ENCODE assay signal across 13 mouse cellular contexts in the genomic region with DNA sequence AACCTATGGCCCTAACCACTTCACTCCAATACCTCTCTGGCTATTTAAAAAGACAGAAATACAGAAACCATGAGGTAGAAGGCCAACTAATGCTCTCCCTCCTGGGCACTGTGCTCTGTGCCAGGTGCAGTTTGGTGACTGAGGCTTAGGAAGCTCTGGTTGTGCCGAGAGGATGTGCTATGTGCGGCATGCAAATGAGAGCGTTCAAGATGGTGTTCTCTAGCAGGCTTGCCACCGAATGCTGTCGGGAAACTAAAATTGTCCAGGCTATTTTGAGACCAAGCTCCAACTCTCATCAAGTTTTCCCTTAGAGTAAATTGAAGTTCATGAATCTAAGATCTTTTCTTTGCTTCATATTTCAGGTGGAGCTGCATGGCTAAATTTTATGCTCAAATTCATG.
A peak's percentile ranks its signal among the peaks of the same experiment; 100 is the strongest.
DNase-seq lines count a peak whose midpoint lies in the region; ATAC-seq lines count a peak whose summit lies in the region.
"Had no signal": no experiment of that assay in that cellular context is flagged by ENCODE, and none has a peak within 500 bp of the region (broad histone marks: within the 10 kb centered on the region; RNA-seq: fewer than 3 reads in every experiment).

No protein-coding gene starts in this region.

- ATAC-seq in erythroblast, adult 5-6 weeks (replicated peaks; ENCODE audit: low FRiP score, poor library complexity, severe bottlenecking) = 0 out of 2 replicates have a peak, but pooled peaks have one; percentile 42

- DNase-seq in layer of hippocampus, adult 11-12 months (ENCODE audit: low spot score) = peak; percentile 61
- no peak for DNase-seq in layer of hippocampus, postnatal 25 days (ENCODE audit: extremely low spot score in 1 of 2, low spot score in 1 of 2)
- peak; percentile 56 to 86 for DNase-seq in frontal cortex, postnatal 36 days (ENCODE audit: low spot score in 2 of 2)
- DNase-seq in right cerebral cortex, postnatal 10 days (ENCODE audit: low spot score in 2 of 2) = peak; percentile 64 to 82
- DNase-seq in embryo, embryonic 9.5 days (ENCODE audit: extremely low spot score) = no peak
- no peak for DNase-seq in adrenal gland, adult 8-10 months
- DNase-seq: adrenal gland, postnatal 25 days; kidney, adult 9 months; liver; lung, adult 18-20 months; lung, postnatal 36 days; thymus, postnatal 25 days had no signal

Comparison
In these comparisons a context has a peak if more than half of its experiments do, and no peak if none do; other contexts are left out.
1. DNase-seq: peak in layer of hippocampus, adult 11-12 months (single experiment), frontal cortex, postnatal 36 days (2 of 2) and right cerebral cortex, postnatal 10 days (2 of 2); none in layer of hippocampus, postnatal 25 days (0 of 2), embryo, embryonic 9.5 days (single experiment) and adrenal gland, adult 8-10 months (single experiment).